Mouse (Mus musculus): ENCODE results near the gene Rsad1. TPM values are rescaled to one million over a fixed set of nuclear protein-coding genes. Genes with fewer than 3 reads are reported as not detected.

Gene Rsad1
- total and polyA plus RNA-seq, 2 experiments from 2014 or later, result 9.8 to 17.7 TPM

DNA sequence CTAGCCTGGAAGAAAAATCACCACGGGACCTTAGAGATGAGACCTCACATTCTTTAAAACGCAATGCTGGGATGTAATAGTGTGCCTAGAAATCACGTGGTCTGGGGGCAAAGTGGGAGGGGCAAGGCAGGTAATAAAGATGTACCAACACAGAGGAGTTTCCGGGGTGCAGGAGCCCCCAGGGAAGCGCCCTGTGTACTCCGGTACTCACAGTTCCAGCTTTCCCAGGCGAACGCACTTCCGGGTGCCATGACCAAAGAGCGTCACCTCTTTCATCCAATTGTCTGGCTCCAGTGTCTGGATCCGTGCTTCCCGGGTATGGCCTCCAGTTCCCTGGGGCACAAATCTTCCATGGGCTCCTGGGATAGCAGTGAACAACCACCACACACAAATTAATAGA is 5.7 kb downstream of the Rsad1 start:
- Histone ChIP-seq H3K4me3 (ENCODE audit: low read depth, low read length) (no peak overlapping the region), H3K4me1 (ENCODE audit: control insufficient read depth, insufficient read depth) (peaks cover 5% of the 10 kb centered on the region), H3K4me2 (ENCODE audit: low read depth, low read length) (peak overlapping the region; percentile 51; the same call in 1 of the 2 replicates), H3K27ac (ENCODE audit: low read depth) (no peak overlapping the region), H3K9ac (replicated peaks; ENCODE audit: low read depth, low read length) (no peak overlapping the region), H3K27me3 (ENCODE audit: control insufficient read depth, insufficient read depth, low read length) (no peaks in the 10 kb centered on the region), H3K36me3 (replicated peaks; ENCODE audit: control insufficient read depth, insufficient read depth, low read length) (peaks cover 12% of the 10 kb centered on the region), H3K9me3 (replicated peaks; ENCODE audit: control insufficient read depth, low read length) (no peaks in the 10 kb centered on the region)
- TF ChIP-seq CTCF (IDR thresholded peaks at IDR 0.05; ENCODE audit: low read depth) (no peak), EP300 (IDR thresholded peaks at IDR 0.05; ENCODE audit: low read depth) (no peak)
- DNase-seq (ENCODE audit: low spot score) (no peak), ATAC-seq (ENCODE audit: insufficient read depth, low read depth) (no peak)
- WGBS, result 87% methylated on average over 12 of the region's 12 CpGs

DNA sequence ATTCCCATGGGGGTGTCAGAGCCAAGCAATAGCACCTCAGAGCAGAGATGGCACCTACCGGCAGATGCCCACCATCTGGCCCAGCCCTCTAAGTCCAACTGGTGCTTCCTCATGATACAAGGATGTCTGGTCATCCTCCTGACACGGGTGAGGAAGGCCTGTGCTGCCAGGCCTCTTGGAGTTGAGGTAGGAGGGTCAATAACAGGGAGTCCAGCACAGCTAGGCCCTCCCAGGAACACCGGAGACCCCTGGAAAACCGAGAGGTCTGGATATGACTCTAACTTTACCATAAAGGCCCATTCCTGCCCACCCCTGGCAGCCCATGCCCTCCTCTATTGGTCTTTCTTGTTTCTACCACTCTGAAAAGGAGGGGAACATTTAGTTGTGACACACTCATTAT is 6.7 kb downstream of the Rsad1 start:
- no peak overlapping the region for H3K4me3 ChIP-seq (ENCODE audit: low read depth, low read length)
- peaks cover 12% of the 10 kb centered on the region for H3K36me3 ChIP-seq (replicated peaks; ENCODE audit: control insufficient read depth, insufficient read depth, low read length)
- no peak overlapping the region for H3K27ac ChIP-seq (ENCODE audit: low read depth)
- TF ChIP-seq EP300 (IDR thresholded peaks at IDR 0.05; ENCODE audit: low read depth) (no peak), CTCF (IDR thresholded peaks at IDR 0.05; ENCODE audit: low read depth) (no peak)
- no peaks in the 10 kb centered on the region for H3K9me3 ChIP-seq (replicated peaks; ENCODE audit: control insufficient read depth, low read length)
- 88% methylated on average over 4 of the region's 4 CpGs for WGBS
- H3K4me1 ChIP-seq (ENCODE audit: control insufficient read depth, insufficient read depth), result no peaks in the 10 kb centered on the region
- H3K9ac ChIP-seq (replicated peaks; ENCODE audit: low read depth, low read length), result no peak overlapping the region
- ATAC-seq (ENCODE audit: insufficient read depth, low read depth) (no peak), DNase-seq (ENCODE audit: low spot score) (no peak)
- H3K27me3 ChIP-seq (ENCODE audit: control insufficient read depth, insufficient read depth, low read length), result no peaks in the 10 kb centered on the region
- H3K4me2 ChIP-seq (ENCODE audit: low read depth, low read length), result no peak overlapping the region

DNA sequence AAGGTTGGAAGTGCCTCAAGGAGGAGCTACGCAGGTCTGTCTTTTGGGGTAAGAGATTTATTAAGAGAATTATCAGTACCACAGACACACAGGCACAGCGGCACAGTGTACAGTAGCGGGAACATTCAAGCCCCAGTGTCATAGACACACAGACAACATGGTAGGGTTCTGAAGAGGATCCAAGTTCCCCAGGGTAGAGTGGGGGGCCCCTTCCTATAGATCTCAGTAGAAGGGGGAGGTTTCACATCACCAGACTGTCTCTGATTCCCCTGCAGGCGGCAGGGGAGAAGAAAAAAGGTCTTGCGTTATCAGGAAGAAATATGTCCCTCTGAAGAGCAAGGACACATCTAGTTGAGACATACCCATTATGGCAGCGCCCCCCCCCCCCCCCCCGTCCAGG is 9.3 kb downstream of the Rsad1 start:
- no peak for TF ChIP-seq CTCF (IDR thresholded peaks at IDR 0.05; ENCODE audit: low read depth)
- no peak for TF ChIP-seq EP300 (IDR thresholded peaks at IDR 0.05; ENCODE audit: low read depth)
- Histone ChIP-seq H3K4me3 (ENCODE audit: low read depth, low read length) (no peak overlapping the region), H3K4me2 (ENCODE audit: low read depth, low read length) (no peak overlapping the region), H3K36me3 (replicated peaks; ENCODE audit: control insufficient read depth, insufficient read depth, low read length) (peaks cover 12% of the 10 kb centered on the region), H3K27me3 (ENCODE audit: control insufficient read depth, insufficient read depth, low read length) (no peaks in the 10 kb centered on the region), H3K9me3 (replicated peaks; ENCODE audit: control insufficient read depth, low read length) (no peaks in the 10 kb centered on the region), H3K4me1 (ENCODE audit: control insufficient read depth, insufficient read depth) (no peaks in the 10 kb centered on the region), H3K27ac (ENCODE audit: low read depth) (no peak overlapping the region), H3K9ac (replicated peaks; ENCODE audit: low read depth, low read length) (no peak overlapping the region)
- ATAC-seq (ENCODE audit: insufficient read depth, low read depth) (no peak), DNase-seq (ENCODE audit: low spot score) (no peak)
- WGBS, result 76% methylated on average over 7 of the region's 7 CpGs

DNA sequence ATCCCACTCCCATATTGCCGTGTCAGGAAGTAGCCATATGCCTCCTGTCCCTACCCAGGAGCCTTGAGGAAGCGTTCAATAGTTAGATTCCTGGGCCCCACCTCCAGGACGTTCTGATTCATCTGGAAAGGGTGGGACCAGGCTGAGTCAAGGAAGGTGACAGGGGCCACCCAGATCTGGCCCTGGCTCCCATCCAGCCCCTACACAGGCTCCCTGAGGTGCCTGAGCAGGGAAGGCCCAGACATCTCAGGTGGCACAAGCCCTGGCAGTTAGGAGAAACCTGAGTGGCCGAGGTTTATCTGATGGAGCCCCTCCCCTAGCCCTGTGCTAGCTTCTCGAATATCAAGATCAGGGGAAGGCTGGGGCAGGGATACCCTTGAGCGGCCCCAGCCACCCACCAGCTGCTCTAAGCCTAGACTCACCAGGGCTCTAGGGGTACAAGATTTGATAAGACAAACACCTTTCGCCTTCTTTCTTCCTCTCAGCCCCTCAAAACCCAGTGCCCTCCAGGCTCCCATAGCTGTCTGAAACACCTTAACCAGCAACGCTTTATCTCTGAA is 10.2 kb downstream of the Rsad1 start:
- ATAC-seq (ENCODE audit: insufficient read depth, low read depth), result no peak
- H3K4me1 ChIP-seq (ENCODE audit: control insufficient read depth, insufficient read depth), result no peaks in the 10 kb centered on the region
- no peak overlapping the region for H3K9ac ChIP-seq (replicated peaks; ENCODE audit: low read depth, low read length)
- H3K27me3 ChIP-seq (ENCODE audit: control insufficient read depth, insufficient read depth, low read length), result no peaks in the 10 kb centered on the region
- TF ChIP-seq EP300 (IDR thresholded peaks at IDR 0.05; ENCODE audit: low read depth), result no peak
- TF ChIP-seq CTCF (IDR thresholded peaks at IDR 0.05; ENCODE audit: low read depth), result no peak
- no peak overlapping the region for H3K27ac ChIP-seq (ENCODE audit: low read depth)
- no peak overlapping the region for H3K4me2 ChIP-seq (ENCODE audit: low read depth, low read length)
- H3K4me3 ChIP-seq (ENCODE audit: low read depth, low read length), result no peak overlapping the region
- no peak for DNase-seq (ENCODE audit: low spot score)
- WGBS, result 67% methylated on average over 8 of the region's 8 CpGs
- H3K36me3 ChIP-seq (replicated peaks; ENCODE audit: control insufficient read depth, insufficient read depth, low read length), result peaks cover 12% of the 10 kb centered on the region
- no peaks in the 10 kb centered on the region for H3K9me3 ChIP-seq (replicated peaks; ENCODE audit: control insufficient read depth, low read length)

DNA sequence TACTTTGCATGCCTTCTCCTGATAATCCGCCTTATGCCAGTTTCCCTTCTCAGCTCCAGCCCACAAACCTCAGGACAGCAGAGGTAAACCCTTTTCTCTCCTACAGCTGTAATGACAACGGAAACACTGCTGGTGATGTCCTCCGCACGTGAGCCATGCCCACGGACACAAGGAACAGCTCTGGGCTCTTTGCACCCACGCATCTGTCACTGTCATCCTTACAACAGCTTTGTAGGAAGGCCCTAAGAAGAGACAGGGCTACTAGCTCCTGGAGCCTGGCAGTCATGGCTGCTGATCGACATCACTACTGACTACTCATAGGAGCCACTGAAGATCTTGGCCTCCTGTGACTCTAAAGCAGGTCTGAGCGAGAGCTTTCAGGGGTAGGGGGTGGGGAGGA is 15.9 kb downstream of the Rsad1 start:
- no peak overlapping the region for H3K4me2 ChIP-seq (ENCODE audit: low read depth, low read length)
- no peaks in the 10 kb centered on the region for H3K27me3 ChIP-seq (ENCODE audit: control insufficient read depth, insufficient read depth, low read length)
- H3K9me3 ChIP-seq (replicated peaks; ENCODE audit: control insufficient read depth, low read length), result no peaks in the 10 kb centered on the region
- DNase-seq (ENCODE audit: low spot score) (no peak), ATAC-seq (ENCODE audit: insufficient read depth, low read depth) (no peak)
- H3K9ac ChIP-seq (replicated peaks; ENCODE audit: low read depth, low read length), result no peak overlapping the region
- no peaks in the 10 kb centered on the region for H3K36me3 ChIP-seq (replicated peaks; ENCODE audit: control insufficient read depth, insufficient read depth, low read length)
- H3K4me3 ChIP-seq (ENCODE audit: low read depth, low read length), result no peak overlapping the region
- no peak for TF ChIP-seq EP300 (IDR thresholded peaks at IDR 0.05; ENCODE audit: low read depth)
- no peak for TF ChIP-seq CTCF (IDR thresholded peaks at IDR 0.05; ENCODE audit: low read depth)
- WGBS, result 70% methylated on average over 8 of the region's 8 CpGs
- no peak overlapping the region for H3K27ac ChIP-seq (ENCODE audit: low read depth)
- no peaks in the 10 kb centered on the region for H3K4me1 ChIP-seq (ENCODE audit: control insufficient read depth, insufficient read depth)

DNA sequence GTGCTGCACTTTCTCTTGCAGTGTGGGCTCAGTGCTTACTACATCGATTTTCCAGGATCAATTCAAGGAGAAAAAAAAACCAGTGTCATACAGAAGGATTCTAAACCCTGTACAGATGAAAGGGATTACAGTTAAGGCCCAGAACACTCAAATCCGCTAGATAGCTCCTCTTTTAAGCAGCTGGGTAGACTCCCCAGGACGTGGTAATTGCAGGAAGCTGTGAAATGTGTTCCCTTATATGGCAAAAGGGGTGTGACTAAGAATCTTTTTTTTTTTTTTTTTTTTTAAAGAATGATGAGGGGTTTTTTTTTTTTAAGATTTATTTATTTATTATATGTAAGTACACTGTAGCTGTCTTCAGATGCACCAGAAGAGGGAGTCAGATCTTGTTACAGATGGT is 20.2 kb downstream of the Rsad1 start:
- H3K27me3 ChIP-seq (ENCODE audit: control insufficient read depth, insufficient read depth, low read length), result no peaks in the 10 kb centered on the region
- H3K4me2 ChIP-seq (ENCODE audit: low read depth, low read length), result no peak overlapping the region
- DNase-seq (ENCODE audit: low spot score), result no peak
- H3K27ac ChIP-seq (ENCODE audit: low read depth), result no peak overlapping the region
- H3K9me3 ChIP-seq (replicated peaks; ENCODE audit: control insufficient read depth, low read length), result no peaks in the 10 kb centered on the region
- WGBS, result 63% methylated on average over 3 of the region's 3 CpGs
- no peaks in the 10 kb centered on the region for H3K36me3 ChIP-seq (replicated peaks; ENCODE audit: control insufficient read depth, insufficient read depth, low read length)
- peaks cover 3% of the 10 kb centered on the region; the same call in 1 of the 2 replicates for H3K4me1 ChIP-seq (ENCODE audit: control insufficient read depth, insufficient read depth)
- ATAC-seq (ENCODE audit: insufficient read depth, low read depth), result no peak
- TF ChIP-seq EP300 (IDR thresholded peaks at IDR 0.05; ENCODE audit: low read depth) (no peak), CTCF (IDR thresholded peaks at IDR 0.05; ENCODE audit: low read depth) (no peak)
- H3K4me3 ChIP-seq (ENCODE audit: low read depth, low read length), result no peak overlapping the region
- H3K9ac ChIP-seq (replicated peaks; ENCODE audit: low read depth, low read length), result no peak overlapping the region
